Mouse (Mus musculus): ENCODE data around the gene Dapp1.

Dapp1 gene

GRCm38 (mm10) chr3:137893789-137894188 is 87.6 kb downstream of the Dapp1 start:
- in situ Hi-C loops (cut with MboI; ENCODE audit: low pct_unique_long_range_greater_than_20kb in 1 of 2, low sequenced_read_pairs in 2 of 2, unreplicated experiment in 1 of 2) = no loop called here

GRCm38 (mm10) chr3:137892118-137892517 is 89.2 kb downstream of the Dapp1 start:
- in situ Hi-C loops (cut with MboI; ENCODE audit: low pct_unique_long_range_greater_than_20kb in 1 of 2, low sequenced_read_pairs in 2 of 2, unreplicated experiment in 1 of 2) = no loop called here

GRCm38 (mm10) chr3:137891089-137891488 is 90.3 kb downstream of the Dapp1 start:
- in situ Hi-C loops (cut with MboI; ENCODE audit: low pct_unique_long_range_greater_than_20kb in 1 of 2, low sequenced_read_pairs in 2 of 2, unreplicated experiment in 1 of 2) = no loop called here

- in situ Hi-C loops (cut with MboI; ENCODE audit: low pct_unique_long_range_greater_than_20kb in 1 of 2, low sequenced_read_pairs in 2 of 2, unreplicated experiment in 1 of 2) = no loop called here
These were observed 93.4 kb downstream of the Dapp1 start for GRCm38 (mm10) chr3:137887961-137888360.

GRCm38 (mm10) chr3:137881093-137881492 is 100.3 kb downstream of the Dapp1 start:
- in situ Hi-C loops (cut with MboI; ENCODE audit: low pct_unique_long_range_greater_than_20kb in 1 of 2, low sequenced_read_pairs in 2 of 2, unreplicated experiment in 1 of 2) = no loop called here

All from mouse embryonic stem cell (cell line).